Mouse (Mus musculus): ENCODE data around the gene AW822073.
"Not testable (repeated sequence)": the region's sequence is repeated elsewhere in the genome, so short reads cannot be mapped to it uniquely, and the experiment has no call there.

- not testable (repeated sequence) for TF ChIP-seq CTCF, EP300 (IDR thresholded peaks at IDR 0.05; ENCODE audit: low read depth)
Observed at GRCm38 (mm10) chr10:58233054-58233739, 8.5 kb upstream of the AW822073 start.

All from liver, postnatal 0 days (tissue).